Mouse (Mus musculus): ENCODE results near the gene Rapgef1. TPM values are rescaled to one million over a fixed set of nuclear protein-coding genes. Genes with fewer than 3 reads are reported as not detected.

The Rapgef1 gene
- polyA plus RNA-seq, 1 experiment from 2014 or later = 11.2 TPM

DNA sequence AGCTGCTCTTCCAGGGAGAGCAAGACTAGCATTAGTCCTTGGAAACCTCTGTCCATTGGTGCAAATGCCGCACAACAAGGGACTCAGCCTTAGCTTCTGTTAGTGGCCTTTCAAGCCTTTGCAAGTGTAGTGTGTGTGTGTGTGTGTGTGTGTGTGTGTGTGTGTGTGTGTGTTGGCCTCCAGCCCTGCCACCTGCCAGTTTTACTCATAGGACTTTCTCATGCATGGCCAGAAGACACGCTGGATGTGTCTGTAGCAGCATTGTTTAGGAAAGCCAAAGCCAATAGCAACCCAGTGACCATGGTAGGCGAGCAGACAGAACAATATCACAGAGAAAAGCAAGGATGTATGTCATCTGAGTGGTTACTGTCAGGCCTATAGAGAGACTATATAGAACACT, 52.3 kb downstream of the Rapgef1 start:
- Histone ChIP-seq H3K9ac (ENCODE audit: low read length) (no peak overlapping the region), H3K27ac (ENCODE audit: low read length) (no peak overlapping the region), H3K4me3 (replicated peaks; ENCODE audit: low read length) (no peak overlapping the region), H3K4me1 (ENCODE audit: control insufficient read depth, insufficient read depth, low read length) (peaks cover 36% of the 10 kb centered on the region), H3K27me3 (ENCODE audit: control insufficient read depth, insufficient read depth, low read length) (no peaks in the 10 kb centered on the region), H3K4me2 (ENCODE audit: low read depth, low read length) (no peak overlapping the region), H3K9me3 (replicated peaks; ENCODE audit: control insufficient read depth, low read length) (no peaks in the 10 kb centered on the region), H3K36me3 (ENCODE audit: control insufficient read depth, insufficient read depth, low read length) (no peaks in the 10 kb centered on the region)
- 88% methylated on average over 3 of the region's 3 CpGs for WGBS
- ATAC-seq (ENCODE audit: insufficient read depth, low FRiP score) = no peak

DNA sequence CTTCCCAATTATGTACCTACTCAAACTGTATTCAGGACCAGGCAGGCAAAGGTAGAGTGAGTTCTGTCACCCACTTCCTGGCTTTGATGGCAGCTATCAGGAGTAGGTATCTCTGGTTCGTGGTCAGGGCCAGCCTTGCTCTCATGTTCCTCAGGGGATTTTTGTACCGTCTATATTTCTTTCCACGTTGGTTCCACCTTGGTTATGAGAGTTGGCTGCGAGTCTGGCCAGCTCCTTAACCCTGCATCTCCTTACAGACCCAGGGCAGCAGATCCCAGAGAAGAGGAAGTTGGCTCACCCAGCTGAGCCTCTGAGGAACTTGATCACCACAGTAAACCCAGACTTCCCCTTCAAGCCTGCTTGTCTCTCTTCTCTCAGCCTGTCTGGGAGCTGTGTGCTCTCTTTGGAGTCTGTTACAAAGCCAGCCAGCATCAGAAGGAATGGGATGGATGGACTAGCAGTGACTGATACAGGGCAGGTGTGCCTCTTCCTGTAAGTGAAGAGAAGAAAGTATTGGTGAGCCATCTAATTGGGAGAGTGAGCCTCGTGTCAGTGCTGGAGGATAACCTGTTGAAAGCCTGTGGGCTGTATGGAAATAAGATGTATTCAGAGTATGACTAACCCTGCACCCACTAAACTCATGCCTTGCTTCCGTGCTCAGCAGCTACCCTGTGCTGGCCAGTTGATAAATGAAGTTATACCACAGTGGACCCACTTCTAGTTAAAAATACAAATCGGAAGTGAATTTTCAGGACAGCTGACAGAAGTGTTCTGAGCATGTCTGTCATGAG, 53.4 kb downstream of the Rapgef1 start:
- no peak overlapping the region for H3K4me3 ChIP-seq (replicated peaks; ENCODE audit: low read length)
- H3K9me3 ChIP-seq (replicated peaks; ENCODE audit: control insufficient read depth, low read length) = no peaks in the 10 kb centered on the region
- no peak for ATAC-seq (ENCODE audit: insufficient read depth, low FRiP score)
- H3K27ac ChIP-seq (ENCODE audit: low read length) = no peak overlapping the region
- peaks cover 29% of the 10 kb centered on the region for H3K4me1 ChIP-seq (ENCODE audit: control insufficient read depth, insufficient read depth, low read length)
- no peak overlapping the region for H3K9ac ChIP-seq (ENCODE audit: low read length)
- H3K36me3 ChIP-seq (ENCODE audit: control insufficient read depth, insufficient read depth, low read length) = no peaks in the 10 kb centered on the region
- WGBS = 78% methylated on average over 7 of the region's 7 CpGs
- H3K27me3 ChIP-seq (ENCODE audit: control insufficient read depth, insufficient read depth, low read length) = no peaks in the 10 kb centered on the region
- H3K4me2 ChIP-seq (ENCODE audit: low read depth, low read length) = no peak overlapping the region

DNA sequence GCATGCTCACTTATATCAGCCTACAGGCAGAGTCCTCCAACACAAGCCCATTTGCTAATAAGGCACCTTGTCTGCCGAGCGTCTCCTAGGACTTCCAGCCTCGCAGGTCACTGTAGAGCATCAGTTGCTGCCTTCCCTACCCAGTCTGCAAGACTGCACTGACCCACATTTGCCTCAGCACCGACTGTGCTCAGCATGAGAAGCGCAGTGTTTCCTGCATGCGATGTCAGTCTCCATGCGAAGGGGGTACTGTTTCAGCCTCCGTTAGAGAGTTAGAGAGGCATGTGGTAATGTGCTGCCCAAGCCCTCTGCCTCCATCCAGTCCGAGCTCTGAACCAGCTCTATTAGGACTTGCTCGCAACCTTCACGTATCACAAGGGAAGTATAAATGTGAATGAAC, 54.6 kb downstream of the Rapgef1 start:
- H3K27ac ChIP-seq (ENCODE audit: low read length) = no peak overlapping the region
- H3K9me3 ChIP-seq (replicated peaks; ENCODE audit: control insufficient read depth, low read length) = no peaks in the 10 kb centered on the region
- H3K4me3 ChIP-seq (replicated peaks; ENCODE audit: low read length) = no peak overlapping the region
- WGBS = 82% methylated on average over 11 of the region's 11 CpGs
- H3K36me3 ChIP-seq (ENCODE audit: control insufficient read depth, insufficient read depth, low read length) = no peaks in the 10 kb centered on the region
- H3K4me2 ChIP-seq (ENCODE audit: low read depth, low read length) = no peak overlapping the region
- H3K27me3 ChIP-seq (ENCODE audit: control insufficient read depth, insufficient read depth, low read length) = no peaks in the 10 kb centered on the region
- ATAC-seq (ENCODE audit: insufficient read depth, low FRiP score) = no peak
- peaks cover 27% of the 10 kb centered on the region for H3K4me1 ChIP-seq (ENCODE audit: control insufficient read depth, insufficient read depth, low read length)
- H3K9ac ChIP-seq (ENCODE audit: low read length) = no peak overlapping the region

- Histone ChIP-seq H3K9ac (ENCODE audit: low read length) (no peak overlapping the region), H3K36me3 (ENCODE audit: control insufficient read depth, insufficient read depth, low read length) (no peaks in the 10 kb centered on the region), H3K4me1 (ENCODE audit: control insufficient read depth, insufficient read depth, low read length) (peaks cover 27% of the 10 kb centered on the region), H3K4me3 (replicated peaks; ENCODE audit: low read length) (no peak overlapping the region), H3K4me2 (ENCODE audit: low read depth, low read length) (no peak overlapping the region), H3K9me3 (replicated peaks; ENCODE audit: control insufficient read depth, low read length) (no peaks in the 10 kb centered on the region), H3K27ac (ENCODE audit: low read length) (no peak overlapping the region), H3K27me3 (ENCODE audit: control insufficient read depth, insufficient read depth, low read length) (no peaks in the 10 kb centered on the region)
- 71% methylated on average over 2 of the region's 2 CpGs for WGBS
- ATAC-seq (ENCODE audit: insufficient read depth, low FRiP score) = no peak
These were observed 55.0 kb downstream of the Rapgef1 start for GRCm38 (mm10) chr2:29674545-29674944.

GRCm38 (mm10) chr2:29675846-29676245, 56.3 kb downstream of the Rapgef1 start:
- no peak for ATAC-seq (ENCODE audit: insufficient read depth, low FRiP score)
- Histone ChIP-seq H3K4me2 (ENCODE audit: low read depth, low read length) (no peak overlapping the region), H3K9me3 (replicated peaks; ENCODE audit: control insufficient read depth, low read length) (no peaks in the 10 kb centered on the region), H3K27ac (ENCODE audit: low read length) (no peak overlapping the region), H3K4me3 (replicated peaks; ENCODE audit: low read length) (no peak overlapping the region), H3K27me3 (ENCODE audit: control insufficient read depth, insufficient read depth, low read length) (no peaks in the 10 kb centered on the region), H3K36me3 (ENCODE audit: control insufficient read depth, insufficient read depth, low read length) (no peaks in the 10 kb centered on the region), H3K4me1 (ENCODE audit: control insufficient read depth, insufficient read depth, low read length) (peaks cover 16% of the 10 kb centered on the region), H3K9ac (ENCODE audit: low read length) (no peak overlapping the region)
- WGBS = 64% methylated on average over 4 of the region's 4 CpGs

DNA sequence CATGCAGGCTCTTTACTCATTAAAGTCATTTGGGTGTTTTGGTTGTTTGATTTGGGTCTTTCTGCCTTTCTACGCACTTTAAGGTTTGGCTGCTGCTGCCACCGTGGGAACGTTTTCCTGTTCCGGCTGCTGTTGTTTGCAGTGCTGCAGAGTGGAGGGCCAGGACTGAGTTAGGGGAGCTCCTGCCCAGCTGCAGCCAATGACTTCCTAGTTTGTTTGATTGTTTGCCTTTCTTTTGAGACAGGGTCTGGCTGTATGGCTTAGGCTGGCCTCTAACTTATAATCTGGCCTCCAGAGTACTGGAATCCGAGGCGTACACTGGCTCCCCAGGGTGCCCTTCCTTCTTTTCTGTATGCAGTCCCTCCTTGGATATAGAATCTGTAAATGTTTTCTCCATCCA, 57.0 kb downstream of the Rapgef1 start:
- Histone ChIP-seq H3K36me3 (ENCODE audit: control insufficient read depth, insufficient read depth, low read length) (no peaks in the 10 kb centered on the region), H3K4me2 (ENCODE audit: low read depth, low read length) (no peak overlapping the region), H3K4me1 (ENCODE audit: control insufficient read depth, insufficient read depth, low read length) (peaks cover 12% of the 10 kb centered on the region), H3K27ac (ENCODE audit: low read length) (no peak overlapping the region), H3K27me3 (ENCODE audit: control insufficient read depth, insufficient read depth, low read length) (no peaks in the 10 kb centered on the region), H3K4me3 (replicated peaks; ENCODE audit: low read length) (no peak overlapping the region), H3K9ac (ENCODE audit: low read length) (no peak overlapping the region), H3K9me3 (replicated peaks; ENCODE audit: control insufficient read depth, low read length) (no peaks in the 10 kb centered on the region)
- WGBS = 47% methylated on average over 6 of the region's 6 CpGs
- 0 out of 2 replicates have a peak, but pooled peaks have one; percentile 41 for ATAC-seq (ENCODE audit: insufficient read depth, low FRiP score)

GRCm38 (mm10) chr2:29677842-29678241, 58.3 kb downstream of the Rapgef1 start:
- H3K9ac ChIP-seq (ENCODE audit: low read length) = no peak overlapping the region

DNA sequence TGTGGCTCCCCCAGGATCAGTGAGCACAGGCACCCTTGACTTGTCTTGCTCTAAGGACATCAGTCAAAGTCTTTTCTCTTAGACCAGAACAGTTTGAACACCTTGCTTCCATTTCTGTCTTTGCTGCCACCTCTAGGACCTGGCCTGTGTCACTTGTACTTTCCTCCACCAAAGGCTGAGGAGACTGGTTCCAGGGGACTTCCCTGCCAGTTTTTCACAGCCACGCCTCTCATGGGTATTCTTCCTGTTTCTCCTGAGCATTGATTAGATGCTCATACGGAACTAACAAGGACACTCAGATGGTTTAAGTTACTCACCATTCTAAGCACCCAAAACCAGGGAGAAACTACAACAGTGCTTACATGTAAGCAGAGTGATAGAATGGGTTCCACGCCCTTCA, 59.0 kb downstream of the Rapgef1 start:
- H3K9ac ChIP-seq (ENCODE audit: low read length) = no peak overlapping the region
- H3K27ac ChIP-seq (ENCODE audit: low read length) = no peak overlapping the region
- H3K4me3 ChIP-seq (replicated peaks; ENCODE audit: low read length) = no peak overlapping the region
- H3K27me3 ChIP-seq (ENCODE audit: control insufficient read depth, insufficient read depth, low read length) = no peaks in the 10 kb centered on the region
- peaks cover 12% of the 10 kb centered on the region for H3K4me1 ChIP-seq (ENCODE audit: control insufficient read depth, insufficient read depth, low read length)
- H3K4me2 ChIP-seq (ENCODE audit: low read depth, low read length) = no peak overlapping the region
- ATAC-seq (ENCODE audit: insufficient read depth, low FRiP score) = no peak
- WGBS = 68% methylated on average over 3 of the region's 3 CpGs
- H3K9me3 ChIP-seq (replicated peaks; ENCODE audit: control insufficient read depth, low read length) = no peaks in the 10 kb centered on the region
- H3K36me3 ChIP-seq (ENCODE audit: control insufficient read depth, insufficient read depth, low read length) = no peaks in the 10 kb centered on the region

More at GRCm38 (mm10) chr2:29677842-29678241, 58.3 kb downstream of the Rapgef1 start:
- 29% methylated on average over 5 of the region's 5 CpGs for WGBS
- Histone ChIP-seq H3K27me3 (ENCODE audit: control insufficient read depth, insufficient read depth, low read length) (no peaks in the 10 kb centered on the region), H3K9me3 (replicated peaks; ENCODE audit: control insufficient read depth, low read length) (no peaks in the 10 kb centered on the region), H3K4me2 (ENCODE audit: low read depth, low read length) (no peak overlapping the region), H3K4me3 (replicated peaks; ENCODE audit: low read length) (no peak overlapping the region), H3K4me1 (ENCODE audit: control insufficient read depth, insufficient read depth, low read length) (peaks cover 12% of the 10 kb centered on the region), H3K36me3 (ENCODE audit: control insufficient read depth, insufficient read depth, low read length) (no peaks in the 10 kb centered on the region), H3K27ac (ENCODE audit: low read length) (no peak overlapping the region)
- no peak for ATAC-seq (ENCODE audit: insufficient read depth, low FRiP score)

- no peaks in the 10 kb centered on the region for H3K27me3 ChIP-seq (ENCODE audit: control insufficient read depth, insufficient read depth, low read length)
- no peak overlapping the region for H3K9ac ChIP-seq (ENCODE audit: low read length)
- no peak overlapping the region for H3K4me3 ChIP-seq (replicated peaks; ENCODE audit: low read length)
- H3K4me1 ChIP-seq (ENCODE audit: control insufficient read depth, insufficient read depth, low read length) = peaks cover 9% of the 10 kb centered on the region
- H3K9me3 ChIP-seq (replicated peaks; ENCODE audit: control insufficient read depth, low read length) = no peaks in the 10 kb centered on the region
- no peak overlapping the region for H3K27ac ChIP-seq (ENCODE audit: low read length)
- WGBS = 88% methylated on average over 6 of the region's 6 CpGs
- H3K4me2 ChIP-seq (ENCODE audit: low read depth, low read length) = no peak overlapping the region
- no peak for ATAC-seq (ENCODE audit: insufficient read depth, low FRiP score)
- H3K36me3 ChIP-seq (ENCODE audit: control insufficient read depth, insufficient read depth, low read length) = no peaks in the 10 kb centered on the region
These were observed 60.4 kb downstream of the Rapgef1 start for GRCm38 (mm10) chr2:29679710-29680584.

Data from stomach, embryonic 16.5 days (tissue).